Mouse (Mus musculus): ENCODE data around the gene Inha. TPM values are rescaled to one million over a fixed set of nuclear protein-coding genes. Genes with fewer than 3 reads are reported as not detected.
A peak's percentile ranks its signal among the peaks of the same experiment; 100 is the strongest.

Inha gene
- total RNA-seq, 2 experiments from 2014 or later = not detected

GRCm38 (mm10) chr1:75555680-75556079, 48.8 kb downstream of the Inha start:
- no peak for ATAC-seq (ENCODE audit: poor library complexity, severe bottlenecking)

GRCm38 (mm10) chr1:75556143-75556781, 49.4 kb downstream of the Inha start:
- ATAC-seq (ENCODE audit: poor library complexity, severe bottlenecking) = no peak

GRCm38 (mm10) chr1:75557041-75557440, 50.2 kb downstream of the Inha start:
- ATAC-seq (ENCODE audit: poor library complexity, severe bottlenecking) = no peak

GRCm38 (mm10) chr1:75558388-75559178, 51.7 kb downstream of the Inha start:
- no peak for ATAC-seq (ENCODE audit: poor library complexity, severe bottlenecking)

- ATAC-seq (ENCODE audit: poor library complexity, severe bottlenecking) = peak; percentile 92
Measured at GRCm38 (mm10) chr1:75559212-75559925, 52.5 kb downstream of the Inha start.

Other genes starting within 250 kb of the Inha start
- not detected in 2 replicates for gene Ptprn, start 242.6 kb upstream of the Inha start, total RNA-seq (2015)
- gene Ptprn, start 242.6 kb upstream of the Inha start, total RNA-seq (2017) = not detected in 2 replicates
- not detected in 2 replicates for gene Resp18, start 228.7 kb upstream of the Inha start, total RNA-seq (2015)
- gene Resp18, start 228.7 kb upstream of the Inha start, total RNA-seq (2017) = not detected in 2 replicates
- 26.2 and 32.0 TPM in 2 replicates for gene Dnpep, start 189.1 kb upstream of the Inha start, total RNA-seq (2015)
- gene Dnpep, start 189.1 kb upstream of the Inha start, total RNA-seq (2017) = 31.1 and 35.9 TPM in 2 replicates
- gene Des, start 146.7 kb upstream of the Inha start, total RNA-seq (2015) = not detected in 2 replicates
- gene Des, start 146.7 kb upstream of the Inha start, total RNA-seq (2017) = not detected in 2 replicates
- not detected in 2 replicates for gene Speg, start 131.8 kb upstream of the Inha start, total RNA-seq (2015)
- 0.11 TPM in 1 of 2 replicates, not detected in the other for gene Speg, start 131.8 kb upstream of the Inha start, total RNA-seq (2017)
- gene Gmppa, start 71.1 kb upstream of the Inha start, total RNA-seq (2015) = 71.8 and 79.4 TPM in 2 replicates
- gene Gmppa, start 71.1 kb upstream of the Inha start, total RNA-seq (2017) = 56.5 and 58.9 TPM in 2 replicates
- gene Asic4, start 56.6 kb upstream of the Inha start, total RNA-seq (2015) = not detected in 2 replicates
- not detected in 2 replicates for gene Asic4, start 56.6 kb upstream of the Inha start, total RNA-seq (2017)
- gene Chpf, start 27.8 kb upstream of the Inha start, total RNA-seq (2015) = 0.50 and 0.69 TPM in 2 replicates
- 0.37 and 0.41 TPM in 2 replicates for gene Chpf, start 27.8 kb upstream of the Inha start, total RNA-seq (2017)
- gene Tmem198, start 27.5 kb upstream of the Inha start, total RNA-seq (2015) = 0.11 TPM in 1 of 2 replicates, not detected in the other
- 0.15 TPM in 1 of 2 replicates, not detected in the other for gene Tmem198, start 27.5 kb upstream of the Inha start, total RNA-seq (2017)
- not detected in 2 replicates for gene Obsl1, start 625 bp upstream of the Inha start, total RNA-seq (2015)
- gene Obsl1, start 625 bp upstream of the Inha start, total RNA-seq (2017) = not detected in 2 replicates
- gene Stk11ip, start 14.5 kb downstream of the Inha start, total RNA-seq (2015) = 9.5 and 10.7 TPM in 2 replicates
- gene Stk11ip, start 14.5 kb downstream of the Inha start, total RNA-seq (2017) = 17.2 and 20.5 TPM in 2 replicates
- gene Slc4a3, start 39.2 kb downstream of the Inha start, total RNA-seq (2015) = 0.05 TPM in 1 of 2 replicates, not detected in the other
- gene Slc4a3, start 39.2 kb downstream of the Inha start, total RNA-seq (2017) = not detected in 2 replicates

Measured in megakaryocyte, adult 5-6 weeks (primary cell).